14 mouse cellular contexts compared by ENCODE assay signal in genomic region chr8:12987571-12987970, GRCm38 (mm10). TPM values are rescaled to one million over a fixed set of nuclear protein-coding genes. Genes with fewer than 3 reads are reported as not detected.
DNase-seq lines count a peak whose midpoint lies in the region; ATAC-seq and TF ChIP-seq lines count a peak whose summit lies in the region.
"Had no signal": no experiment of that assay in that cellular context is flagged by ENCODE, and none has a peak within 500 bp of the region (broad histone marks: within the 10 kb centered on the region; RNA-seq: fewer than 3 reads in every experiment).

No protein-coding gene starts in this region.

- H3K36me3 ChIP-seq in forebrain, postnatal 0 days (ENCODE audit: insufficient read depth), result peaks cover 21% of the 10 kb centered on the region
- peaks cover 69% of the 10 kb centered on the region for H3K36me3 ChIP-seq in forebrain, embryonic 13.5 days (ENCODE audit: poor library complexity, severe bottlenecking)
- H3K36me3 ChIP-seq in heart, embryonic 16.5 days (ENCODE audit: control insufficient read depth, insufficient read depth), result no peaks in the 10 kb centered on the region
- no peaks in the 10 kb centered on the region for H3K36me3 ChIP-seq in myocyte (ENCODE audit: control insufficient read depth, insufficient read depth)
- no peaks in the 10 kb centered on the region for H3K36me3 ChIP-seq in stomach, postnatal 0 days (ENCODE audit: control insufficient read depth, insufficient read depth, low read length)
- peaks cover 40% of the 10 kb centered on the region for H3K36me3 ChIP-seq in midbrain, embryonic 15.5 days (replicated peaks)

- no peak for TF ChIP-seq EP300 in stomach, postnatal 0 days (optimal IDR thresholded peaks at IDR 0.05)

- no peaks in the 10 kb centered on the region for H3K79me2 ChIP-seq in myocyte (ENCODE audit: control insufficient read depth, insufficient read depth)

- no peak for TF ChIP-seq POLR2A in myocyte (IDR thresholded peaks at IDR 0.05; ENCODE audit: insufficient read length, low read depth)

- no peak overlapping the region for H3ac ChIP-seq in myocyte (ENCODE audit: control insufficient read depth, insufficient read length)

- peak; percentile 48 for DNase-seq in forebrain, postnatal 0 days
- DNase-seq in cerebellum, adult 18-20 months, result peak; percentile 63 to 74
- DNase-seq in ovary, postnatal 10 days (ENCODE audit: low spot score), result no peak
- DNase-seq in stomach, postnatal 0 days (ENCODE audit: low spot score), result no peak
- DNase-seq: gastrocnemius, postnatal 10 days; kidney, postnatal 25 days; spleen, adult 18-20 months; thymus, postnatal 36 days had no signal

- no peak overlapping the region for H3K4me2 ChIP-seq in forebrain, postnatal 0 days (ENCODE audit: low read depth)
- no peak overlapping the region for H3K4me2 ChIP-seq in forebrain, embryonic 13.5 days
- H3K4me2 ChIP-seq in heart, embryonic 16.5 days (ENCODE audit: low read depth, low read length), result peak overlapping the region; percentile 3; the same call in 1 of the 2 replicates
- peak overlapping the region; percentile 12 for H3K4me2 ChIP-seq in myocyte (ENCODE audit: low read depth)
- H3K4me2 ChIP-seq in stomach, postnatal 0 days (replicated peaks; ENCODE audit: low read depth), result no peak overlapping the region
- no peak overlapping the region for H3K4me2 ChIP-seq in midbrain, embryonic 15.5 days

- H3K9me3 ChIP-seq in forebrain, postnatal 0 days (ENCODE audit: low read length), result no peaks in the 10 kb centered on the region
- no peaks in the 10 kb centered on the region for H3K9me3 ChIP-seq in forebrain, embryonic 13.5 days (replicated peaks)
- H3K9me3 ChIP-seq in heart, embryonic 16.5 days (replicated peaks; ENCODE audit: control insufficient read depth, low read length), result no peaks in the 10 kb centered on the region
- H3K9me3 ChIP-seq in stomach, postnatal 0 days (ENCODE audit: control insufficient read depth, low read length), result no peaks in the 10 kb centered on the region
- no peaks in the 10 kb centered on the region for H3K9me3 ChIP-seq in midbrain, embryonic 15.5 days

- no peak overlapping the region for H3K9ac ChIP-seq in forebrain, postnatal 0 days
- H3K9ac ChIP-seq in forebrain, embryonic 13.5 days, result no peak overlapping the region
- H3K9ac ChIP-seq in heart, embryonic 16.5 days (ENCODE audit: low read length), result no peak overlapping the region
- H3K9ac ChIP-seq in stomach, postnatal 0 days (ENCODE audit: low read length), result no peak overlapping the region
- no peak overlapping the region for H3K9ac ChIP-seq in midbrain, embryonic 15.5 days

- TF ChIP-seq CTCF in forebrain, postnatal 0 days (IDR thresholded peaks at IDR 0.05; ENCODE audit: low read depth), result no peak
- TF ChIP-seq CTCF in stomach, postnatal 0 days (IDR thresholded peaks at IDR 0.05; ENCODE audit: low read depth), result no peak

- H3K27ac ChIP-seq in forebrain, postnatal 0 days (ENCODE audit: low read depth, low read length), result peak overlapping the region; percentile 21; the same call in 1 of the 2 replicates
- H3K27ac ChIP-seq in forebrain, embryonic 13.5 days, result no peak overlapping the region
- H3K27ac ChIP-seq in heart, embryonic 16.5 days (ENCODE audit: low read length), result no peak overlapping the region
- H3K27ac ChIP-seq in stomach, postnatal 0 days (replicated peaks), result no peak overlapping the region
- H3K27ac ChIP-seq in midbrain, embryonic 15.5 days, result no peak overlapping the region

- ATAC-seq in forebrain, postnatal 0 days, result peak; percentile 21; the same call in 1 of the 2 replicates
- no peak for ATAC-seq in forebrain, embryonic 13.5 days
- ATAC-seq in heart, embryonic 16.5 days (replicated peaks; ENCODE audit: extremely low read depth, insufficient read depth, low FRiP score), result no peak
- ATAC-seq in stomach, postnatal 0 days (ENCODE audit: low FRiP score, low TSS enrichment), result no peak
- no peak for ATAC-seq in midbrain, embryonic 15.5 days (replicated peaks)

- H3K4me3 ChIP-seq in forebrain, postnatal 0 days (ENCODE audit: low read depth, low read length), result no peak overlapping the region
- no peak overlapping the region for H3K4me3 ChIP-seq in forebrain, embryonic 13.5 days
- H3K4me3 ChIP-seq in heart, embryonic 16.5 days (ENCODE audit: low read length), result no peak overlapping the region
- H3K4me3 ChIP-seq in myocyte, result no peak overlapping the region
- H3K4me3 ChIP-seq in stomach, postnatal 0 days (ENCODE audit: low read depth, low read length), result no peak overlapping the region
- no peak overlapping the region for H3K4me3 ChIP-seq in midbrain, embryonic 15.5 days

- no peaks in the 10 kb centered on the region for H3K27me3 ChIP-seq in forebrain, postnatal 0 days (ENCODE audit: insufficient read depth, low read length)
- H3K27me3 ChIP-seq in forebrain, embryonic 13.5 days, result no peaks in the 10 kb centered on the region
- H3K27me3 ChIP-seq in heart, embryonic 16.5 days (ENCODE audit: control insufficient read depth, insufficient read depth, low read length), result no peaks in the 10 kb centered on the region
- H3K27me3 ChIP-seq in myocyte (ENCODE audit: control insufficient read depth, insufficient read depth, insufficient read length), result no peaks in the 10 kb centered on the region
- no peaks in the 10 kb centered on the region for H3K27me3 ChIP-seq in stomach, postnatal 0 days (ENCODE audit: control insufficient read depth, insufficient read depth, low read length)
- H3K27me3 ChIP-seq in midbrain, embryonic 15.5 days (replicated peaks), result no peaks in the 10 kb centered on the region

- 67% methylated on average over 8 of the region's 8 CpGs for WGBS in forebrain, postnatal 0 days
- 86% methylated on average over 8 of the region's 8 CpGs for WGBS in forebrain, embryonic 13.5 days
- WGBS in heart, embryonic 16.5 days, result 50% methylated on average over 8 of the region's 8 CpGs
- WGBS in stomach, postnatal 0 days, result 82% methylated on average over 8 of the region's 8 CpGs
- WGBS in midbrain, embryonic 15.5 days, result 65% methylated on average over 8 of the region's 8 CpGs

- no peaks in the 10 kb centered on the region; the same call in 1 of the 2 replicates for H3K4me1 ChIP-seq in forebrain, postnatal 0 days (ENCODE audit: insufficient read depth)
- no peaks in the 10 kb centered on the region for H3K4me1 ChIP-seq in forebrain, embryonic 13.5 days
- peaks cover 9% of the 10 kb centered on the region for H3K4me1 ChIP-seq in heart, embryonic 16.5 days (ENCODE audit: control insufficient read depth, insufficient read depth, low read length)
- H3K4me1 ChIP-seq in stomach, postnatal 0 days (replicated peaks; ENCODE audit: control insufficient read depth, insufficient read depth), result no peaks in the 10 kb centered on the region
- H3K4me1 ChIP-seq in midbrain, embryonic 15.5 days, result 0 out of 2 replicates have a peak, but pooled peaks cover 3% of the 10 kb centered on the region

TF ChIP-seq in myocyte, 11 proteins besides CTCF, POLR2A, EP300 and RAD21:
- TF ChIP-seq USF1 (IDR thresholded peaks at IDR 0.05; ENCODE audit: low read depth) (no peak), MAX (IDR thresholded peaks at IDR 0.05; ENCODE audit: low read depth) (no peak), CEBPB (IDR thresholded peaks at IDR 0.05; ENCODE audit: insufficient read depth, poor library complexity, severe bottlenecking) (no peak), MYOD1 (IDR thresholded peaks at IDR 0.05; ENCODE audit: control insufficient read depth in 1 of 3, insufficient read length in 2 of 3, low read depth in 2 of 3) (peak in 1 of 3 experiments; percentile 12), SRF (IDR thresholded peaks at IDR 0.05; ENCODE audit: control insufficient read depth, insufficient read length, low read depth) (no peak)

RNA-seq across cellular contexts. Expression of gene F7, which starts 38.3 kb away (rescaled TPM):
- 0.08 and 0.33 TPM in 2 replicates for total RNA-seq in forebrain, postnatal 0 days (2014; rRNA removed)
- 0.08 and 0.15 TPM in 2 replicates for polyA plus RNA-seq in forebrain, postnatal 0 days (2015; fragmentation: Nextera tagmentation; extraction: Ambion mirVana)
- polyA plus RNA-seq in forebrain, embryonic 13.5 days (2015; fragmentation: Nextera tagmentation; extraction: Ambion mirVana), result 0.09 and 0.15 TPM in 2 replicates
- not detected in 2 replicates for polyA plus RNA-seq in heart, embryonic 16.5 days (2015; fragmentation: Nextera tagmentation; extraction: Ambion mirVana)
- polyA plus RNA-seq in myocyte (2012; fragmentation: generic; extraction: Trizol), result 0.08 TPM
- 0.12 TPM in 1 of 2 replicates, not detected in the other for polyA plus RNA-seq in stomach, postnatal 0 days (2015; fragmentation: Nextera tagmentation; extraction: Ambion mirVana)
- polyA plus RNA-seq in midbrain, embryonic 15.5 days (2015; fragmentation: Nextera tagmentation; extraction: Ambion mirVana), result 0.09 TPM in 1 of 2 replicates, not detected in the other
- total RNA-seq: gastrocnemius, postnatal 10 days; MEL had no signal
- polyA plus RNA-seq: neural tube, embryonic 14.5 days had no signal

RNA-seq across cellular contexts. Expression of gene F10, which starts 49.5 kb away (rescaled TPM):
- total RNA-seq in forebrain, postnatal 0 days (2014; rRNA removed), result 0.15 and 0.33 TPM in 2 replicates
- 0.16 and 0.25 TPM in 2 replicates for polyA plus RNA-seq in forebrain, postnatal 0 days (2015; fragmentation: Nextera tagmentation; extraction: Ambion mirVana)
- 0.35 TPM in 2 replicates for polyA plus RNA-seq in forebrain, embryonic 13.5 days (2015; fragmentation: Nextera tagmentation; extraction: Ambion mirVana)
- 1.2 and 1.6 TPM in 2 replicates for polyA plus RNA-seq in heart, embryonic 16.5 days (2015; fragmentation: Nextera tagmentation; extraction: Ambion mirVana)
- polyA plus RNA-seq in myocyte (2012; fragmentation: generic; extraction: Trizol), result not detected
- 1.1 and 1.9 TPM in 2 replicates for polyA plus RNA-seq in stomach, postnatal 0 days (2015; fragmentation: Nextera tagmentation; extraction: Ambion mirVana)
- polyA plus RNA-seq in midbrain, embryonic 15.5 days (2015; fragmentation: Nextera tagmentation; extraction: Ambion mirVana), result 0.21 and 0.56 TPM in 2 replicates
- polyA plus RNA-seq: neural tube, embryonic 14.5 days had no signal

Comparison
In these comparisons a context has a peak if more than half of its experiments do, and no peak if none do; other contexts are left out.
1. DNase-seq: peak in forebrain, postnatal 0 days (single experiment) and cerebellum, adult 18-20 months (2 of 2); none in ovary, postnatal 10 days (single experiment) and stomach, postnatal 0 days (single experiment).
2. H3K4me2 ChIP-seq: peak in heart, embryonic 16.5 days (single experiment) and myocyte (single experiment); none in forebrain, postnatal 0 days (single experiment), forebrain, embryonic 13.5 days (single experiment), stomach, postnatal 0 days (single experiment) and midbrain, embryonic 15.5 days (single experiment).